Mouse (Mus musculus): ENCODE results near the gene Col9a1. TPM values are rescaled to one million over a fixed set of nuclear protein-coding genes. Genes with fewer than 3 reads are reported as not detected.
A peak's percentile ranks its signal among the peaks of the same experiment; 100 is the strongest.

The Col9a1 gene
- polyA plus RNA-seq, 1 experiment from 2014 or later: 0.84 TPM

GRCm38 (mm10) chr1:24175761-24176160 lies 1.6 kb upstream of the Col9a1 start:
- no peaks in the 10 kb centered on the region for H3K4me1 ChIP-seq
- no peak overlapping the region for H3K4me2 ChIP-seq
- no peaks in the 10 kb centered on the region for H3K27me3 ChIP-seq
- 73% methylated on average over 3 of the region's 3 CpGs for WGBS
- H3K9me3 ChIP-seq (replicated peaks): no peaks in the 10 kb centered on the region
- H3K4me3 ChIP-seq: no peak overlapping the region
- no peak overlapping the region for H3K9ac ChIP-seq
- no peaks in the 10 kb centered on the region for H3K36me3 ChIP-seq (ENCODE audit: poor library complexity, severe bottlenecking)
- ATAC-seq: no peak
- H3K27ac ChIP-seq: no peak overlapping the region

- no peaks in the 10 kb centered on the region for H3K4me1 ChIP-seq
- H3K4me2 ChIP-seq: no peak overlapping the region
- H3K27me3 ChIP-seq: no peaks in the 10 kb centered on the region
- 90% methylated on average over 2 of the region's 2 CpGs for WGBS
- no peaks in the 10 kb centered on the region for H3K9me3 ChIP-seq (replicated peaks)
- no peaks in the 10 kb centered on the region for H3K36me3 ChIP-seq (ENCODE audit: poor library complexity, severe bottlenecking)
- H3K27ac ChIP-seq: no peak overlapping the region
- H3K4me3 ChIP-seq: no peak overlapping the region
- H3K9ac ChIP-seq: no peak overlapping the region
- no peak for ATAC-seq
Observed at GRCm38 (mm10) chr1:24179856-24180255, 2.4 kb downstream of the Col9a1 start.

- WGBS: 81% methylated on average over 11 of the region's 11 CpGs
- ATAC-seq: no peak
Observed at GRCm38 (mm10) chr1:24184981-24185380, 7.6 kb downstream of the Col9a1 start.

GRCm38 (mm10) chr1:24186964-24187363 lies 9.6 kb downstream of the Col9a1 start:
- Histone ChIP-seq H3K27me3 (no peaks in the 10 kb centered on the region), H3K4me2 (no peak overlapping the region)
- WGBS: 84% methylated on average over 11 of the region's 11 CpGs

More at GRCm38 (mm10) chr1:24184981-24185380, 7.6 kb downstream of the Col9a1 start:
- no peak overlapping the region for H3K4me3 ChIP-seq
- no peaks in the 10 kb centered on the region for H3K36me3 ChIP-seq (ENCODE audit: poor library complexity, severe bottlenecking)
- H3K4me2 ChIP-seq: no peak overlapping the region
- H3K4me1 ChIP-seq: no peaks in the 10 kb centered on the region
- H3K27me3 ChIP-seq: no peaks in the 10 kb centered on the region
- H3K9ac ChIP-seq: no peak overlapping the region
- H3K27ac ChIP-seq: no peak overlapping the region
- H3K9me3 ChIP-seq (replicated peaks): no peaks in the 10 kb centered on the region

GRCm38 (mm10) chr1:24191668-24192067 lies 14.3 kb downstream of the Col9a1 start:
- no peak overlapping the region for H3K4me3 ChIP-seq
- H3K4me2 ChIP-seq: no peak overlapping the region
- no peaks in the 10 kb centered on the region for H3K9me3 ChIP-seq (replicated peaks)
- H3K27me3 ChIP-seq: no peaks in the 10 kb centered on the region
- no peak overlapping the region for H3K27ac ChIP-seq
- no peak overlapping the region for H3K9ac ChIP-seq
- H3K36me3 ChIP-seq (ENCODE audit: poor library complexity, severe bottlenecking): no peaks in the 10 kb centered on the region
- WGBS: 72% methylated on average over 4 of the region's 4 CpGs
- peak; percentile 65; the same call in 1 of the 2 replicates for ATAC-seq
- peaks cover 20% of the 10 kb centered on the region for H3K4me1 ChIP-seq

More at GRCm38 (mm10) chr1:24186964-24187363, 9.6 kb downstream of the Col9a1 start:
- Histone ChIP-seq H3K9ac (no peak overlapping the region), H3K9me3 (replicated peaks) (no peaks in the 10 kb centered on the region), H3K4me1 (no peaks in the 10 kb centered on the region), H3K36me3 (ENCODE audit: poor library complexity, severe bottlenecking) (no peaks in the 10 kb centered on the region), H3K4me3 (no peak overlapping the region), H3K27ac (no peak overlapping the region)
- no peak for ATAC-seq

- no peak for ATAC-seq
- WGBS: 72% methylated on average over 4 of the region's 4 CpGs
- Histone ChIP-seq H3K9me3 (replicated peaks) (no peaks in the 10 kb centered on the region), H3K27ac (no peak overlapping the region), H3K27me3 (no peaks in the 10 kb centered on the region), H3K4me2 (no peak overlapping the region), H3K9ac (no peak overlapping the region), H3K36me3 (ENCODE audit: poor library complexity, severe bottlenecking) (no peaks in the 10 kb centered on the region), H3K4me3 (no peak overlapping the region), H3K4me1 (peaks cover 23% of the 10 kb centered on the region)
Observed at GRCm38 (mm10) chr1:24194111-24194510, 16.7 kb downstream of the Col9a1 start.

GRCm38 (mm10) chr1:24195070-24195840 lies 17.8 kb downstream of the Col9a1 start:
- ATAC-seq: peak; percentile 43; the same call in 1 of the 2 replicates
- WGBS: 34% methylated on average over 12 of the region's 12 CpGs

GRCm38 (mm10) chr1:24195951-24196517 lies 18.6 kb downstream of the Col9a1 start:
- no peak overlapping the region for H3K4me3 ChIP-seq
- H3K9me3 ChIP-seq (replicated peaks): no peaks in the 10 kb centered on the region
- no peak overlapping the region for H3K4me2 ChIP-seq
- H3K4me1 ChIP-seq: peaks cover 23% of the 10 kb centered on the region
- WGBS: 24% methylated on average over 3 of the region's 3 CpGs
- H3K27ac ChIP-seq: no peak overlapping the region
- peak; percentile 65 for ATAC-seq
- no peaks in the 10 kb centered on the region for H3K27me3 ChIP-seq
- H3K9ac ChIP-seq: no peak overlapping the region
- no peaks in the 10 kb centered on the region for H3K36me3 ChIP-seq (ENCODE audit: poor library complexity, severe bottlenecking)

More at GRCm38 (mm10) chr1:24195070-24195840, 17.8 kb downstream of the Col9a1 start:
- Histone ChIP-seq H3K27ac (no peak overlapping the region), H3K4me3 (no peak overlapping the region), H3K27me3 (no peaks in the 10 kb centered on the region), H3K4me2 (no peak overlapping the region; the same call in 1 of the 2 replicates), H3K36me3 (ENCODE audit: poor library complexity, severe bottlenecking) (no peaks in the 10 kb centered on the region), H3K4me1 (peaks cover 23% of the 10 kb centered on the region), H3K9me3 (replicated peaks) (no peaks in the 10 kb centered on the region), H3K9ac (no peak overlapping the region)

- ATAC-seq: no peak
- H3K36me3 ChIP-seq (ENCODE audit: poor library complexity, severe bottlenecking): no peaks in the 10 kb centered on the region
- H3K27ac ChIP-seq: no peak overlapping the region
- 38% methylated on average over 9 of the region's 9 CpGs for WGBS
- H3K4me2 ChIP-seq: no peak overlapping the region
- H3K9ac ChIP-seq: no peak overlapping the region
- no peaks in the 10 kb centered on the region; the same call in 1 of the 2 replicates for H3K4me1 ChIP-seq
- no peak overlapping the region for H3K4me3 ChIP-seq
- no peaks in the 10 kb centered on the region for H3K27me3 ChIP-seq
- peaks cover 4% of the 10 kb centered on the region; the same call in 1 of the 2 replicates for H3K9me3 ChIP-seq (replicated peaks)
Observed at GRCm38 (mm10) chr1:24211621-24212385, 34.4 kb downstream of the Col9a1 start.

GRCm38 (mm10) chr1:24219041-24219440 lies 41.6 kb downstream of the Col9a1 start:
- Histone ChIP-seq H3K9me3 (replicated peaks) (no peaks in the 10 kb centered on the region), H3K4me2 (no peak overlapping the region), H3K9ac (no peak overlapping the region), H3K4me1 (no peaks in the 10 kb centered on the region), H3K36me3 (ENCODE audit: poor library complexity, severe bottlenecking) (no peaks in the 10 kb centered on the region), H3K27me3 (no peaks in the 10 kb centered on the region), H3K27ac (no peak overlapping the region), H3K4me3 (no peak overlapping the region)
- 32% methylated on average over 6 of the region's 6 CpGs for WGBS
- ATAC-seq: peak; percentile 83

GRCm38 (mm10) chr1:24222231-24222630 lies 44.8 kb downstream of the Col9a1 start:
- Histone ChIP-seq H3K9ac (no peak overlapping the region), H3K9me3 (replicated peaks) (no peaks in the 10 kb centered on the region), H3K4me2 (no peak overlapping the region), H3K27me3 (no peaks in the 10 kb centered on the region), H3K4me1 (peaks cover 11% of the 10 kb centered on the region; the same call in 1 of the 2 replicates), H3K36me3 (ENCODE audit: poor library complexity, severe bottlenecking) (no peaks in the 10 kb centered on the region), H3K27ac (no peak overlapping the region), H3K4me3 (no peak overlapping the region)
- ATAC-seq: no peak
- 73% methylated on average over 2 of the region's 2 CpGs for WGBS
